Mouse (Mus musculus): ENCODE measurements around the gene Rab13. TPM values are rescaled to one million over a fixed set of nuclear protein-coding genes. Genes with fewer than 3 reads are reported as not detected.

Rab13 gene
- polyA plus RNA-seq, 2 experiments = 2.9 to 4.3 TPM

DNA sequence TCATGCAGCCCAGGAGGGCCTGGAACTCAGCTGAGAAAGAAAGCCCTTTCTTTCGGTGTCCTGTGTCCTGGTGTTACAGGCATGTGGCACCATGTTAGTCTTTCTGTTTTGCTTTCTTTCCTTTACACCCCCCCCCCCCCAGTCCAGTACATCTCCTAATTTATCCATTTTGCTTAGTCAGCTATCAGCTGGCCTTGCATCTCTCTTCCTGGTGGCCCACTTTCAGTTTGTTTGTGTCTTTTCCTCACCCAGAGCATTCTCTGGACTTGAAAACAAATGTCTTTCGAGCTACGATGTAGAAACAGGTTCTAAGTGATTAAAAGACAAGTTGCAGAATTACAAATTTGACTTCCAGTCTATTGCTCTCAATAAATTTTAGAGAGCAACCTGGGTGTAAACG is 9.0 kb downstream of the Rab13 start:
- Histone ChIP-seq H3K4me3 (ENCODE audit: insufficient read depth in 1 of 2, low read depth in 2 of 2, low read length in 2 of 2) (no peak overlapping the region), H3K4me1 (replicated peaks; ENCODE audit: control insufficient read depth in 2 of 2, insufficient read depth in 2 of 2, low read length in 1 of 2) (peaks cover 0 to 15% of the 10 kb centered on the region in 2 experiments; a peak in 3 of 4 replicates), H3K4me2 (ENCODE audit: low read depth) (no peak overlapping the region), H3K27ac (no peak overlapping the region), H3K27me3 (ENCODE audit: control insufficient read depth, insufficient read depth, low read length) (no peaks in the 10 kb centered on the region), H3K9me3 (ENCODE audit: control insufficient read depth, low read length) (no peaks in the 10 kb centered on the region), H3K9ac (replicated peaks) (no peak overlapping the region), H3K36me3 (replicated peaks; ENCODE audit: control insufficient read depth, insufficient read depth, low read depth) (no peaks in the 10 kb centered on the region)
- no peak for DNase-seq (ENCODE audit: low read depth in 3 of 3, low spot score in 3 of 3)
- WGBS (ENCODE audit: insufficient replicate concordance) = 64% methylated on average over 4 of the region's 4 CpGs
- ATAC-seq (ENCODE audit: insufficient read depth) = no peak
- no peak for TF ChIP-seq CTCF (IDR thresholded peaks at IDR 0.05; ENCODE audit: low read depth)
- TF ChIP-seq EP300 (IDR thresholded peaks at IDR 0.05; ENCODE audit: low read depth) = no peak

DNA sequence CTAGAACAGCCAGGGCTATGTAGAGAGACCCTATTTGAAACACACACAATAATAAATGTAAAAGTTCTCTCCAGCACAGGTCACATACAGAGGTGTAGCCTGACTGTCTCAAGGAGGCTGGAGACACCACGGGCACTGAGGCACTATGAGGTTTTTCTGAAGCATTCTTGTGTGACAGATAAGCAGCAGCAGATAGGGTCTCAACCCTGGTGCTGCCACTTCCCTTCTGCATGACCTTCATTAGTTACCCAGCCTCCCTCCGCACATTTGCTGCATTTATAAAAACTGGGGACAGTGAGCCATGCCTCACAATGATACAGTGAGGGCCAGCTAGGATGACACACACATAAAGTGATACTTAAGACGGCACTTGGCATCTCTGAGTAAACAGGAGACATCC is 9.4 kb downstream of the Rab13 start:
- H3K27me3 ChIP-seq (ENCODE audit: control insufficient read depth, insufficient read depth, low read length) = no peaks in the 10 kb centered on the region
- DNase-seq (ENCODE audit: low read depth in 3 of 3, low spot score in 3 of 3) = no peak
- no peak overlapping the region for H3K4me3 ChIP-seq (ENCODE audit: insufficient read depth in 1 of 2, low read depth in 2 of 2, low read length in 2 of 2)
- H3K36me3 ChIP-seq (replicated peaks; ENCODE audit: control insufficient read depth, insufficient read depth, low read depth) = no peaks in the 10 kb centered on the region
- H3K4me2 ChIP-seq (ENCODE audit: low read depth) = no peak overlapping the region
- H3K9me3 ChIP-seq (ENCODE audit: control insufficient read depth, low read length) = no peaks in the 10 kb centered on the region
- 31% methylated on average over 3 of the region's 3 CpGs for WGBS (ENCODE audit: insufficient replicate concordance)
- H3K9ac ChIP-seq (replicated peaks) = no peak overlapping the region
- H3K4me1 ChIP-seq (replicated peaks; ENCODE audit: control insufficient read depth in 2 of 2, insufficient read depth in 2 of 2, low read length in 1 of 2) = peaks cover 0 to 15% of the 10 kb centered on the region in 2 experiments; a peak in 3 of 4 replicates
- H3K27ac ChIP-seq = no peak overlapping the region
- no peak for ATAC-seq (ENCODE audit: insufficient read depth)
- TF ChIP-seq CTCF (IDR thresholded peaks at IDR 0.05; ENCODE audit: low read depth) (no peak), EP300 (IDR thresholded peaks at IDR 0.05; ENCODE audit: low read depth) (no peak)

- 71% methylated on average over 10 of the region's 10 CpGs for WGBS (ENCODE audit: insufficient replicate concordance)
- Histone ChIP-seq H3K27me3 (ENCODE audit: control insufficient read depth, insufficient read depth, low read length) (no peaks in the 10 kb centered on the region), H3K9me3 (ENCODE audit: control insufficient read depth, low read length) (no peaks in the 10 kb centered on the region; the same call in 1 of the 2 replicates), H3K9ac (replicated peaks) (no peak overlapping the region), H3K36me3 (replicated peaks; ENCODE audit: control insufficient read depth, insufficient read depth, low read depth) (no peaks in the 10 kb centered on the region), H3K4me2 (ENCODE audit: low read depth) (no peak overlapping the region), H3K27ac (no peak overlapping the region), H3K4me1 (replicated peaks; ENCODE audit: control insufficient read depth in 2 of 2, insufficient read depth in 2 of 2, low read length in 1 of 2) (peaks cover 0 to 15% of the 10 kb centered on the region in 2 experiments; a peak in 3 of 4 replicates), H3K4me3 (ENCODE audit: insufficient read depth in 1 of 2, low read depth in 2 of 2, low read length in 2 of 2) (no peak overlapping the region)
- TF ChIP-seq CTCF (IDR thresholded peaks at IDR 0.05; ENCODE audit: low read depth) (peak; percentile 53), EP300 (IDR thresholded peaks at IDR 0.05; ENCODE audit: low read depth) (no peak)
- no peak for ATAC-seq (ENCODE audit: insufficient read depth)
- no peak for DNase-seq (ENCODE audit: low read depth in 3 of 3, low spot score in 3 of 3)
Measured at GRCm38 (mm10) chr3:90224331-90224730, 10.8 kb downstream of the Rab13 start.

DNA sequence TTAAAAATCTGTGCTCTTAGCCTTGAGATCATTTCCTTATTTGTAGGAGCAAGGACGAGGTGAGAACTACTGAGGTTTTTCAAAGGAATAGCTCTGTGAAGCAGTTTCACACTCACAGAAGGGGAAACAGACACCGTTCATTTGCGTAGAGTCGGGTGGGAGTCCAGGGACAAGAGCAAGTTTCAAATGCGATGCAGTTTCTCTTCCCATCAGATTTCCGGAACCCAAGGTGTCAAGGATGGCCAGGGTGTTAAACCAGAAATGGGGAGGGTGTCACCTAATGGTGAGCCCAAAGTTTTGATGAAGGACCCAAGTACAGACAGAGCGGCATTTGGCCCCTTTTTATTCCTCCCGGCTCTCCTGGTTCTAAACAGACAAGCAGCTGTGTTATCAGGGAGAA is 17.6 kb downstream of the Rab13 start:
- 7% methylated on average over 8 of the region's 8 CpGs for WGBS (ENCODE audit: insufficient replicate concordance)
- H3K27me3 ChIP-seq (ENCODE audit: control insufficient read depth, insufficient read depth, low read length) = no peaks in the 10 kb centered on the region
- H3K36me3 ChIP-seq (replicated peaks; ENCODE audit: control insufficient read depth, insufficient read depth, low read depth) = peaks cover 9% of the 10 kb centered on the region
- peak overlapping the region; percentile 72 to 85 for H3K4me3 ChIP-seq (ENCODE audit: insufficient read depth in 1 of 2, low read depth in 2 of 2, low read length in 2 of 2)
- DNase-seq (ENCODE audit: low read depth in 3 of 3, low spot score in 3 of 3) = no peak
- TF ChIP-seq EP300 (IDR thresholded peaks at IDR 0.05; ENCODE audit: low read depth) (no peak), CTCF (IDR thresholded peaks at IDR 0.05; ENCODE audit: low read depth) (no peak)
- H3K4me1 ChIP-seq (replicated peaks; ENCODE audit: control insufficient read depth in 2 of 2, insufficient read depth in 2 of 2, low read length in 1 of 2) = peaks cover 0 to 11% of the 10 kb centered on the region in 2 experiments; a peak in 3 of 4 replicates
- H3K27ac ChIP-seq = no peak overlapping the region
- no peak for ATAC-seq (ENCODE audit: insufficient read depth)
- H3K4me2 ChIP-seq (ENCODE audit: low read depth) = peak overlapping the region; percentile 67
- H3K9me3 ChIP-seq (ENCODE audit: control insufficient read depth, low read length) = no peaks in the 10 kb centered on the region; the same call in 1 of the 2 replicates
- H3K9ac ChIP-seq (replicated peaks) = peak overlapping the region; percentile 50

DNA sequence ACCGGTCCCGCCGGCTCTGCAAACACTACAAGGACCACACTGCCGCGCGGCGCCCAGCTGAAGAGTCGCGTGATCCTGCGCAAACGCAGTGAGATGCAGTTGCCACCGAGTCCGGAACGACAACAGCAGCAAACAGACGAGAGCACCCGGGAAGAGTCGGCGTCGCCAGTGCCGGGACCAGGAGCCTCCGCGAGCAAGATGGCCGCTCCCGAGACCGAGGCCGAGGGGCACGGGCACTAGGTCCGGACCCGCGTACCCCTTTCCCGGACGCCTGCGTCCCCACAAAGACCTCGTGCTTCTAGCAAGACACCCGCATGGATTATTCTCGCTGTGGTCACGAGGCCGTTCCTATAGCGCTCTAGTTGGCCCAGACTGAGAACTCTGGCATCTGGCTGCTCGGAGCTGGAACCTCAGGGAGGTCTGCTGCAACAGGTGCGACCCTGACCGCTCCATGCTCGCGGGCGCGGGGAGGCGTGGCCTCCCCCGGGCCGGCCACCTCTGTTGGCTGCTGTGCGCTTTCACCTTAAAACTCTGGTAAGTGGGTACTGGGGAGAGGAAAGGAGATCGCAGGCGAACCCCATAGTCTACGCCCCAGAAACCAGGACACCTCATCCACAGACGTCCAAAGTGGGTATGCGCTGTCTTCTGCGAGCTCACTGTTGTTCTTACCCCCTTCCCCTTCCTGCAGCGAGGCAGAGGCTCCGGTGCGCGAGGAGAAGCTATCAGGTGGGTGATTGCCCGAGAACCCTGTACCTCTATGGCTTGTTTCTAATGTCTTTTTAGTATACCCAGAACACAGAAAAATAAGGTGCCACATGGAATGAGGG is 18.2 kb downstream of the Rab13 start, which contains the start of gene Jtb:
Gene Jtb (plus strand): TSS at position 91 of the 827 bp plus-strand sequence.
- ATAC-seq (ENCODE audit: insufficient read depth) (peak; percentile 95), DNase-seq (ENCODE audit: low read depth in 3 of 3, low spot score in 3 of 3) (peak; percentile 77 to 81 (median 78))
- no peak for TF ChIP-seq CTCF (IDR thresholded peaks at IDR 0.05; ENCODE audit: low read depth)
- TF ChIP-seq EP300 (IDR thresholded peaks at IDR 0.05; ENCODE audit: low read depth) = no peak

More for the DNA sequence above, 18.2 kb downstream of the Rab13 start, which contains the start of gene Jtb:
- under 1% methylated on average over 61 of the region's 61 CpGs for whole genome bisulfite sequencing (ENCODE audit: insufficient replicate concordance)
- peaks cover 9% of the 10 kb centered on the region for H3K36me3 ChIP-seq (replicated peaks; ENCODE audit: control insufficient read depth, insufficient read depth, low read depth)
- H3K27me3 ChIP-seq (ENCODE audit: control insufficient read depth, insufficient read depth, low read length) = no peaks in the 10 kb centered on the region
- no peaks in the 10 kb centered on the region; the same call in 1 of the 2 replicates for H3K9me3 ChIP-seq (ENCODE audit: control insufficient read depth, low read length)
- H3K27ac ChIP-seq = peak within 1 kb of the TSS; percentile 22
- peak within 1 kb of the TSS; percentile 67 for H3K4me2 ChIP-seq (ENCODE audit: low read depth)
- peak within 1 kb of the TSS; percentile 74 for H3K9ac ChIP-seq (replicated peaks)
- peak within 1 kb of the TSS; percentile 72 to 85 for H3K4me3 ChIP-seq (ENCODE audit: insufficient read depth in 1 of 2, low read depth in 2 of 2, low read length in 2 of 2)
- peaks cover 0 to 11% of the 10 kb centered on the region in 2 experiments; a peak in 3 of 4 replicates for H3K4me1 ChIP-seq (replicated peaks; ENCODE audit: control insufficient read depth in 2 of 2, insufficient read depth in 2 of 2, low read length in 1 of 2)

Measured in liver, embryonic 14.5 days (tissue).